Mouse (Mus musculus): Measurements from ENCODE around the gene Mrps5.
"Not testable (repeated sequence)": the region's sequence is repeated elsewhere in the genome, so short reads cannot be mapped to it uniquely, and the experiment has no call there.

Mrps5 gene

GRCm38 (mm10) chr2:127586694-127587513 is at the start of gene Mrps5, which contains the start of gene Zfp661:
Gene Mrps5 (plus strand): TSS chr2:127587222.
Gene Zfp661 (minus strand): TSS chr2:127587094.
- DNase-seq, result peak; percentile 98

DNA sequence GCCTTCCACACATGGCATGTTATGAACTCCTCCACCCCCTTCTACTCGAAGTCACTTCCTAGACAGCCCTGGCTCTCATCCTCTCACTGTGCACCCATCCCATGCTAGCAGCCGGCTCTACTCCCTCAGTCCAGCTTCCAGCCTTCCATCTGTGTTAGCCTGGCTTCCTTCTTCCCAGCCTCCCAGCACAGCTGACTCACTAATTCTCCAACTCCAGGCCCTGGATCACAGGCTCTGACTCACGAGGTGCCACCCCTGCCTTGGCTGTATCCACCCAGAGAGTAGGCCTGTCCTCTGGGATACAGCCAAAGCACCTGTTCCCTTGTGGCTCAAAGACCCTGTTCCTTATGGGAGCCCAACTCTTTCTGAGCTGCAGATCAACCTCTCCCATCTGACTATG is 49.5 kb upstream of the Mrps5 start:
- DNase-seq, result no peak

- DNase-seq, result no peak
Observed at GRCm38 (mm10) chr2:127539494-127539893, 47.5 kb upstream of the Mrps5 start.

- DNase-seq, result no peak
Observed at GRCm38 (mm10) chr2:127541185-127541584, 45.8 kb upstream of the Mrps5 start, which contains the start of gene Prom2. Gene Prom2 (minus strand): TSS chr2:127541467.

DNA sequence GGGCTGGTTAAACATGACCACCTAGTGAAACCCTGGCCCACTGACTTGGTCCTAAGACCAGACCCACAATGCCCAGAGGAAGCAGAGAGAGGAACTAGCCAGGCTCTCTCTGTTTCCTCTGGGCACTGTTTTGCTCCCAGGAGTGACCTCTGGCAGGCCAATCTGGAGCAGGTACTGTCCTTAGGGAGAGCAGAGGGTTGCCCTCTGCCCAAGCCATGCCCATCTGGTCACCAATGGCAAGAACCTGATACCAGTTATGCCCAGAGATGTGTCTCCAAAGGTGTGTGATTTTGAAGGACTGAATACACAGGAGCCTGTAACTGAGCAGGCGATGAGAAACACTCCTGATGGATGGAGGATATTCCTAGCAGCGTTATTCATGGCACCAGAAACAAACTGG is 45.3 kb upstream of the Mrps5 start:
- DNase-seq, result no peak

DNA sequence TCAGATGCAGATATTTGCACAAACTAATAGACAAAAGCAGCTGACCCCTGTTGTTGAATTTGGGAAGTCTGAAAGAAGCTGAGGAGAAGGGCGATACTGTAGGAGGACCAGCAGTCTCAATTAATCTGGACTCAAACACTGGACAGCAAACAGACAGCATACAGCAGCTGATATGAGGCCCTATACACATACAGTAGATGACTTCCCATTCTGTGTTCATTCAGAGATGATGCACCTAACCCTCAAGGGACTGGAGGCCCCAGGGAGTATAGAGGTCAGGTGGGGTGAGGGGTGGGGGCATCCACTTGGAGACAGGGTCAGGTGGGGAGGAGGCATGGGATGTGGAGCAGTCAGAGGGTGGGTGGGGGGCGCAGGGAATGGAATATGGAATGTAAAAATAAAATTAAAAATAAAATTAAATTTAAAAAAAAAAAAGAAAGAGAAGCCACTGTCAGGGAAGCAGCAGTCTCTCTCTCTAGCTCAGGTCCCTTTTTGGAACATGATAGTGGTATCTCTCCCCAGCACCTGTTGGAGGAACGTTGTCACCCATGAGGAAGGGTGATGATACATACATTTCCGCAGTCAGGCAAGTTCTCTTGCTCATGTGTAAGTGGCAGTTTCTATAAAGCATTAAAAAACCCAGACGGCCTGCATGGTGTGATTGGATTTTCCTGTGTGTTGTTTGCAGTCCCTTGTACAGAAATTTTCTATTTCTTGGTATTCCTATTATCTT is 38.5 kb upstream of the Mrps5 start:
- peak; percentile 21 for DNase-seq

DNA sequence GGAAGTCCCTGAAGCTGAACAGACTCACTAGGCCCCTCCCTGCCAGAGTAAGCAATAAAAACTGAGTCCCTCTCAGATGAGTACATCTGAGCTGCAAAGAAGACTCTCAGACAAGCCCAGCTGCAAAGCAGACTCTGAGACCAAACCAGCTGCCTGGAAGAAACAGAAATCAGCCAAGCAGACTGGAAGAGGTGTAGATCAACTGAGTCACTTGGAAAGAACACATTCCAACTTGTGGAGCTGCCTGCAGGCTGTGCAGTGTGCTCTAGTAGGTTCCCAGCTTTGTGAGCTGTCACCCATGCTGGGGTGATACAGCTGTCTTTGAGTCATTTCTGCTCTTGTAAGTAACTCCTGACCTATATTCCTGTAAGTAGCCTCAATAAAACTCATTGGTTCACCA is 37.3 kb upstream of the Mrps5 start:
- peak; percentile 58 for DNase-seq

DNA sequence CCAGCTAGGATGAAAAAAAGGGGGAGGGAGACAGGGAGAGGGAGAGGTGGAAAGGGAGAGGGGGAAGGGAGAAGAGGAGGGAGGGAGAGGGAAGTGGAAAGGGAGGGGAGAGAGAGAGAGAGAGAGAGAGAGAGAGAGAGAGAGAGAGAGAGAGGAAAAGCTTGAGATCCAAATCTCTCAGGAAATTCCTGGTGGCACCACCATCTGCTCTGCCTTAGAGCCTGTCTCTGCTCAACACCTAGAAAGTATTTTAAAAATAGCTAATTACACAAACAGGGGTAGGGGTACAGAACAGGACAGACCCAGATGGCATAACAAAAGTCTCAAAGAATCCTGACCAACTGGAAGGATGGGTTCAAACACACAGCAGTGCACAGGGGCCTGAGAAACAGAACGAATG is 36.6 kb upstream of the Mrps5 start:
- no peak for DNase-seq

GRCm38 (mm10) chr2:127551078-127551477 is 35.9 kb upstream of the Mrps5 start:
- DNase-seq, result peak; percentile 85

- DNase-seq, result peak; percentile 96
Observed at GRCm38 (mm10) chr2:127559070-127559966, 27.7 kb upstream of the Mrps5 start.

DNA sequence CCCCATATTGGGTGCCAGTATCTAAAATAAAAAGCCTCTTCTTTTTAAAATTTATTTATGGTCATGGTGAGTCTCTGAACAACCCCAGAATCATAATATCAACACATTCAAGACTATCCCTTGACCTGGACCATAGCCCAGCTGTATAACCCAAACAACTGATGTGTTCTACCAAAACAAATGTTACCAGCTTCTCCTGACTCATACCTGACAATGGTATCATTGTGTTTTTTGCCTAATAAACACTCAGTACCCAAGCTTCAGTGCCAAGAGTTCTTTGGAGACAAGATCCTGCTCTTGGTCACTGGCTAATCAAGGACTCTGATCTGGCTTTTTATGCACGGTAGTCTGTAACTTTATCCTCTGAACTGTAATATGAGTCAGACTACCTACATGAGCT is 13.7 kb upstream of the Mrps5 start:
- peak; percentile 1 for DNase-seq

DNA sequence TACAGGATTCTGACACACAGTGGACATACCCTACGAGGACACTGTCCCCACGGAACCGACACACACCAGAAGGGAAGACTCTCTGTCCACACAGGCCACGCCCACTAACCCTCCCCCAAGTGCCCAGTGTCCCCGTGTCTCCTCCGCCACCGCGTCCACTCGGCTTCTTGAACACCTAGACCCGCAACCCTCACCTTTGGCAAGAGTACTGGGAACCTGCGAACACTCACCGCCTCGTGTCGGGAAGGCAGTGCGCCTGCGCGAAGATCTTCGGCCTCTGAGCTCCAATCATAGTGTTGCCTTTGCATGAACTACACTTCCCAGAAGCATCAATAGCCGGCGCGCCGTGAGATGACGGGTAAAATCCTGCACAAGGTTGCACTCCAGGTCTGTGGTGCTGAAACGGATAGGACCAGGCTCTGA is 2.6 kb upstream of the Mrps5 start:
- DNase-seq, result peak; percentile 99

- no peak for DNase-seq
Observed at GRCm38 (mm10) chr2:127587514-127587844, 457 bp downstream of the Mrps5 start.

- DNase-seq, result peak; percentile 83
Observed at GRCm38 (mm10) chr2:127588897-127589296, 1.9 kb downstream of the Mrps5 start.

- peak; percentile 92 for DNase-seq
Observed at GRCm38 (mm10) chr2:127590204-127590603, 3.2 kb downstream of the Mrps5 start.

- no peak for DNase-seq
Observed at GRCm38 (mm10) chr2:127590840-127591239, 3.8 kb downstream of the Mrps5 start.

DNA sequence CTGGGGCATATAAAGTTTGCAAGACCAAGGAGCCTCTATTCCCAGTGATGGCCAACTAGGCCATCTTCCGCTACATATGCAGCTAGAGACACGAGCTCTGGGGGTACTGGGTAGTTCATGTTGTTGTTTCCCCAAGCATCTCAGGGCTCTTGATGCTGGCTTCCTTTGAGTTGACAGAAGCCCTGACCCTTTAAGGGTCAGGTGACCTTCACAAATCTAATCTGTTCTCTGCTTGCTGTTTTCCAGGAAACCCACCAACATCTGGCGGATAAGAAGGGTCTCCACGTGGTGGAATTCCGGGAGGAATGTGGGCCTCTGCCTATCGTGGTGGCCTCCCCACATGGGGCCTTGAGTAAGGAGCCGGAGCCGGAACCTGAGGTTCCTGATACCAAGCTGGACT is 16.4 kb downstream of the Mrps5 start:
- DNase-seq, result not testable (repeated sequence)

DNA sequence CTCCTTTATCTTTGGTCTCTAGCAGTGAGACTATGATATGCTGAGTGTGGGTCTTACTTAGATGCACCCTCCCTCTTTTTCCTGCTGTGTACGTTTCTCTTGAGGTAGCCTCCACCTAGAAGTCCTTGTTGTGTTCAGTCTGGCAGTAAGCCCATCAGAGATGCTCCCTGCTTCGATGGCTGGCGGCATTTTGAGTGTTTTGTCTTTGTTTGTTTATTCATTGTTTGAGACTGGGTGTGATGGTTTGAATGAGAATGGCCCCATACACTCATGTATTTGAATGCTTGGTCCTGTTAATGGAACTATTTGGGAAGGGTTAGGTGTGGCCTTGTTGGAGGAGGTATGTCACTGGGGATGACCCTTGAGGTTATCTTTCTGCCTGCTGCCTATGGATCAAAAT is 18.2 kb downstream of the Mrps5 start:
- no peak for DNase-seq

DNA sequence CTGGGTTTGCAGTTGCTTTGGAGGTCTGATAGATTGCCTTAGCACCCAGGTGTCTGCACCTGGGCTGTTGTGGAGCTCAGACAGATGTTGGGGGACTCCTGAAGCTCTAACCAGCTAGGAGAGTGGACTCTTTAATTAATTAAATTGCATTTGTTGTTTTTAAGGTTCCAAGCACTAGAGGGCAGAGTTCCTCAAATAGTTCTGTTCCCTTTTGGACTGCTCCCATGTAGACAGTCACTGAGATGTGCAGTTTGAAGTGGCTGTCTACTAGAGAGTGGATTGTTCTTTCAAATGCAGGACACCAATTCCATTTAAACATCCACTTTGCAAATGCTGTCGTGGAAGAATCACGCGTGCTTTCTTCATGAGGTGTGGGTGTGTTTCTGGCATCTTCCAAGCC is 21.2 kb downstream of the Mrps5 start:
- no peak for DNase-seq

DNA sequence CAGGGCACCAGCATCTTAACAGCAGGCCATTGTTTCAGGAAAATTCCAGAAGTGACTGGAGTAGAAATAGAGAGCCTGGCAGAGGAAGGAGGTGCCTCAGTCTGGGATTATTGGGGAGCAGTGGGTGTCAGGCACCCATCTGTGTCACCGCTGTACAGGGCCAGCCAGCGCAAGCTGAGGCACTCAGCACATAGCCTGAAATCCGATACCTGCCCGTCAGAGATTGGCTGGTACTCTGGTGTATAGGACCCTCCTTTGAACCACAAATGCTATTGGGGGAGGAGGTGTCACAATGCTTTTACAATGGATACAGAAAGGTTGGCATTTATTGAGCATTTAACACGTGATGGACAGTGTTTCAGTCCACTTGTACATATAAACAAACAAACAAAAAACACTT is 22.0 kb downstream of the Mrps5 start:
- DNase-seq, result no peak

DNA sequence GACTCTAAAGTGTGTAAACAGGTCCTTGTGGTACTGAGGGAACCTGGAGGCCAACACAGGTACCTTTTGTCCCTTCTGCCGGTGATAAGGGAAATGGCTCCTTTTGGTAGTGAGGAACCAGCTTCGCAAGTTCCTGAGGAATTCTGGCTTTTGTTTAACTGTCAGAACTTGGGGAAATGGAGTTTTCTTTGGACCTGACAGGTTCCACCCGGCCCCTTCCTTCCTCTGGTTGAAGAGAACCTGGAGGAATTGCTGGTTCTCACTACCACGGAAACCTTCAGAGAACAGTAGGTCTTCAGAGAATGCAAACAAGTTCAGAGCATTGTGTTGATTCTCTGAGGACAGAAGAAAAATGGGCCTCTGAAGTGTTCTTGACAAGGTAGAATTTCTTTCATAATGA is 24.4 kb downstream of the Mrps5 start:
- no peak for DNase-seq

GRCm38 (mm10) chr2:127612288-127612687 is 25.3 kb downstream of the Mrps5 start:
- no peak for DNase-seq

DNA sequence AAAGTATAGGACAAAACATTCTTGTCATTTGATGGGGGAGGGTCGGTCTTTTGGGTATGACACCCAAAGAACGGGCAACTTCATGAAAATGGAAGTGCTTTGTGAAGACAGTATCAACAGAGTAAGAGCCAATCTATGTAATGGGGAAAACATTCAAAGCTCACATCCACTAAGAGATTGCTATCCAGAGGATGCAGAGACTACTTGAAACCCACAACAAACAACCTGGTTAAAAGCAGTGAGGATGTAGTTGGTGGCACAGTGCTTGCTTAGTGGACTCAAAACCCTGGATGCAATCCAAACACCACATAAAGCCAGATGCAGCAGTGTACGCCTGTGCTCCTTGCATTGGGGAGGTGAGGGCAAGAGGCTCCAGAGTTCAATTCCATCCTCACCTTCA is 32.3 kb downstream of the Mrps5 start:
- DNase-seq, result no peak

Data from heart, adult 11 months (tissue).